8 mouse cellular contexts compared by ENCODE assay signal in the genomic region with DNA sequence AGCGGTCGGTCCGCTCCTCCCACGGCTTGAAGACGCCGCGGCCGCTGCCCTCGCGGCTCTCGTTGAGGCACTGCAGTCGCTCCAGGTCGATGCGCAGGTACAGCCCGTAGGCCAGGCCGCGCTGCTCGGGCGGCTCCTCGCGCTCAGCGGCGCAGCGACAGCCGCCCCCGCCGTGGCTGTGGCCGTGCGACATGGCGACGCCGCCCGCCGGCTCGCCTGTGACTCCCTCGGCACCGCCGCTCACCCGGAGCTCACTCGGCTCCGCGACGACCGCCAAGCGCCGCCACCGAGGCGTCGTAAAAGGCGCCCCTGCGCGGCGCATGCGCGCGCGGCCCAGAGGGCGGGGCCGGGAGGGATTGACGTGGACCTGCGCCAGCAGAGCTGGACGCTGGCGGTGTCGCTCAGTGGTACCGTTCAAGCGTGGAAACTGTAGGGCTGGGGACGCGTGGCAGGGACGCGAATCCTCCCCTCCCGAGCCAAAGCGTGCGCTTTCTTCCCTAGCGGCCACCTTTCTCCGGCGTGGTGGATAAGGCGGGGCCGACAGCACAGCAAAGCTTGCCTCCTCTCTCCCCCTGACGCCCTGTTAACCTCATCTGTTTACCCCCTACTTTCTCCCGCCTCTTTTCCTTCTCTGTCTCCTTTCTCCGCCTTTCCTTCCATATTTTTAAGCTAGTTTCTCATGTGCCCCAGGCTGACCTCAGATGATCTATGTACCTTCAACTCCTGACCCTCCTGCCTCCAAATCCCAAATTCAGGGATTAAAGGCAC. TPM values are rescaled to one million over a fixed set of nuclear protein-coding genes. Genes with fewer than 3 reads are reported as not detected.
A peak's percentile ranks its signal among the peaks of the same experiment; 100 is the strongest.
DNase-seq lines count a peak whose midpoint lies in the region; ATAC-seq and TF ChIP-seq lines count a peak whose summit lies in the region.

Gene Pithd1, minus strand, starts transcription at position 322 of the 768 bp plus-strand sequence.

- TF ChIP-seq CTCF in Patski (IDR thresholded peaks at IDR 0.05): no peak

- in situ Hi-C loops in Patski (cut with MboI; ENCODE audit: low pct_unique_long_range_greater_than_20kb): no loop called here

- DNase-seq in Patski (ENCODE audit: low read depth, low spot score): no peak
- peak; percentile 95 to 96 for DNase-seq in cerebellum, postnatal 14 days
- peak; percentile 81 to 88 for DNase-seq in frontal cortex, postnatal 25 days (ENCODE audit: low spot score in 2 of 2)
- DNase-seq in hindbrain, embryonic 14.5 days (ENCODE audit: low spot score): peak; percentile 94
- peak; percentile 92 to 93 for DNase-seq in layer of hippocampus, postnatal 36 days
- DNase-seq in lung, postnatal 36 days: peak; percentile 94
- peak; percentile 96 for DNase-seq in retina, postnatal 1 day
- peak; percentile 88 to 91 for DNase-seq in urinary bladder, adult 18-20 months (ENCODE audit: low spot score in 2 of 2)

- H3K4me1 ChIP-seq in hindbrain, embryonic 14.5 days (replicated peaks; ENCODE audit: control insufficient read depth, insufficient read depth, low read length): peaks cover 13% of the 10 kb centered on the region

- peak within 1 kb of the TSS; percentile 84 for H3K9ac ChIP-seq in hindbrain, embryonic 14.5 days

- H3K27me3 ChIP-seq in Patski: no peaks in the 10 kb centered on the region
- no peaks in the 10 kb centered on the region for H3K27me3 ChIP-seq in hindbrain, embryonic 14.5 days (ENCODE audit: control insufficient read depth, insufficient read depth, low read length)

- peak within 1 kb of the TSS; percentile 97 for H3K4me3 ChIP-seq in hindbrain, embryonic 14.5 days (replicated peaks; ENCODE audit: low read length)

- no peaks in the 10 kb centered on the region for H3K9me3 ChIP-seq in hindbrain, embryonic 14.5 days (ENCODE audit: control insufficient read depth, low read length)

- CTCF ChIA-PET in Patski (lab: Charles Lee): no interaction called here

- H3K4me2 ChIP-seq in hindbrain, embryonic 14.5 days (replicated peaks): peak within 1 kb of the TSS; percentile 93

- peak; percentile 64 for ATAC-seq in Patski
- peak; percentile 93 for ATAC-seq in hindbrain, embryonic 14.5 days (ENCODE audit: low FRiP score)

- peak within 1 kb of the TSS; percentile 90 for H3K27ac ChIP-seq in hindbrain, embryonic 14.5 days

- POLR2A ChIA-PET in Patski (lab: Charles Lee): interaction anchor here (0.6 to 1.5 kb wide), 3 partner anchors 24 to 92 kb away, joined by 3 to 5 read pairs (median 3); partner anchors contain the start of gene Gale

- peaks cover 26% of the 10 kb centered on the region for H3K36me3 ChIP-seq in hindbrain, embryonic 14.5 days (replicated peaks; ENCODE audit: control insufficient read depth, insufficient read depth)

- WGBS in hindbrain, embryonic 14.5 days: under 1% methylated on average over 73 of the region's 81 CpGs

RNA-seq across cellular contexts. Expression of gene Pithd1, which starts in this region (rescaled TPM):
- 25.7 TPM for polyA plus RNA-seq in Patski (2021)
- 60.7 and 65.5 TPM in 2 replicates for polyA plus RNA-seq in hindbrain, embryonic 14.5 days (2014; fragmentation: Nextera tagmentation; extraction: Ambion mirVana)
- total RNA-seq in layer of hippocampus, postnatal 36 days (2021): 10 to 100 TPM; 87.4 to 89.4 TPM
